Mouse (Mus musculus): ENCODE results near the gene Gm44973.
A peak's percentile ranks its signal among the peaks of the same experiment; 100 is the strongest.
"Not testable (repeated sequence)": the region's sequence is repeated elsewhere in the genome, so short reads cannot be mapped to it uniquely, and the experiment has no call there.

Gene Gm44973

GRCm38 (mm10) chr7:5051193-5052192 is 36.2 kb downstream of the Gm44973 start, which contains the start of gene Zfp580:
Zfp580 (plus strand) TSS chr7:5051538.
- DNase-seq (ENCODE audit: low spot score in 2 of 2), result peak; percentile 32 to 63

- no peak for DNase-seq (ENCODE audit: low spot score in 2 of 2)
Measured at GRCm38 (mm10) chr7:5052438-5052837, 37.1 kb downstream of the Gm44973 start.

GRCm38 (mm10) chr7:5052931-5053343 is 37.6 kb downstream of the Gm44973 start:
- DNase-seq (ENCODE audit: low spot score in 2 of 2), result no peak

GRCm38 (mm10) chr7:5053456-5054179 is 38.3 kb downstream of the Gm44973 start:
- no peak for DNase-seq (ENCODE audit: low spot score in 2 of 2)

- DNase-seq (ENCODE audit: low spot score in 2 of 2), result no peak
Measured at GRCm38 (mm10) chr7:5056651-5057263, 41.5 kb downstream of the Gm44973 start.

GRCm38 (mm10) chr7:5057381-5057780 is 42.1 kb downstream of the Gm44973 start:
- DNase-seq (ENCODE audit: low spot score in 2 of 2), result no peak

GRCm38 (mm10) chr7:5057804-5058203 is 42.5 kb downstream of the Gm44973 start:
- DNase-seq (ENCODE audit: low spot score in 2 of 2), result peak in 1 of 2 experiments; percentile 37

GRCm38 (mm10) chr7:5058631-5059030 is 43.3 kb downstream of the Gm44973 start:
- no peak for DNase-seq (ENCODE audit: low spot score in 2 of 2)

- DNase-seq (ENCODE audit: low spot score in 2 of 2), result no peak
Measured at GRCm38 (mm10) chr7:5059421-5059820, 44.1 kb downstream of the Gm44973 start.

GRCm38 (mm10) chr7:5060239-5060731 is 45.0 kb downstream of the Gm44973 start:
- DNase-seq (ENCODE audit: low spot score in 2 of 2), result peak; percentile 51 to 64

- peak; percentile 97 to 99 for DNase-seq (ENCODE audit: low spot score in 2 of 2)
Measured at GRCm38 (mm10) chr7:5060944-5061773, 45.9 kb downstream of the Gm44973 start.

- DNase-seq (ENCODE audit: low spot score in 2 of 2), result peak; percentile 92 to 95
Measured at GRCm38 (mm10) chr7:5061774-5062359, 46.6 kb downstream of the Gm44973 start, which contains the start of gene U2af2. U2af2 (plus strand) TSS chr7:5062143.

GRCm38 (mm10) chr7:5062360-5063001 is 47.2 kb downstream of the Gm44973 start:
- DNase-seq (ENCODE audit: low spot score in 2 of 2), result peak; percentile 68 to 69

- DNase-seq (ENCODE audit: low spot score in 2 of 2), result no peak
Measured at GRCm38 (mm10) chr7:5064886-5065285, 49.6 kb downstream of the Gm44973 start.

GRCm38 (mm10) chr7:5073586-5073985 is 58.3 kb downstream of the Gm44973 start:
- DNase-seq (ENCODE audit: low spot score in 2 of 2), result no peak

- DNase-seq (ENCODE audit: low spot score in 2 of 2), result no peak
Measured at GRCm38 (mm10) chr7:5074984-5075383, 59.7 kb downstream of the Gm44973 start.

GRCm38 (mm10) chr7:5076931-5077330 is 61.6 kb downstream of the Gm44973 start:
- DNase-seq (ENCODE audit: low spot score in 2 of 2), result no peak

- DNase-seq (ENCODE audit: low spot score in 2 of 2), result not testable (repeated sequence)
Measured at GRCm38 (mm10) chr7:5079365-5080009, 64.2 kb downstream of the Gm44973 start.

- DNase-seq (ENCODE audit: low spot score in 2 of 2), result peak; percentile 93 to 97
Measured at GRCm38 (mm10) chr7:5080010-5080751, 64.9 kb downstream of the Gm44973 start, which contains the start of gene Epn1. Epn1 (plus strand) TSS chr7:5080235.
